Mouse (Mus musculus) heart, postnatal 0 days (tissue): ENCODE measurements around the gene Sec63. TPM values are rescaled to one million over a fixed set of nuclear protein-coding genes. Genes with fewer than 3 reads are reported as not detected.

Experiments
- ATAC-seq: fragments of 200-750 bp; cut with Nextera tagmentation; 2 replicates; pipeline ENCODE4 v1.8.0; 2017; ENCODE audit warnings: low read depth, moderate number of reproducible peaks, moderate library complexity; ENCODE audit not compliant: insufficient read depth
- DNase-seq: peaks from one replicate; pipeline ENCODE4 v3.0.0-alpha.2; 2016; ENCODE audit warnings: low spot score
- H3K27ac ChIP-seq: fragments of 300-500 bp; sonication (generic); 2 replicates; pipeline ENCODE4 v1.5.1; 2014; ENCODE audit warnings: low read depth, mild to moderate bottlenecking
- H3K27me3 ChIP-seq: fragments of 300-500 bp; sonication (generic); 2 replicates; pipeline ENCODE4 v1.6.1; 2014; ENCODE audit warnings: low read length, mixed read lengths; ENCODE audit not compliant: control insufficient read depth, insufficient read depth
- H3K36me3 ChIP-seq: fragments of 300-500 bp; sonication (generic); replicated peaks from 2 replicates; pipeline ENCODE4 v1.6.1; 2014; ENCODE audit warnings: low read length, mixed read lengths; ENCODE audit not compliant: control insufficient read depth, insufficient read depth
- H3K4me1 ChIP-seq: fragments of 300-500 bp; sonication (generic); 2 replicates; pipeline ENCODE4 v1.6.1; 2014; ENCODE audit warnings: antibody characterized with exemption; ENCODE audit not compliant: control insufficient read depth, insufficient read depth
- H3K4me2 ChIP-seq: fragments of 300-500 bp; sonication (generic); 2 replicates; pipeline ENCODE4 v1.6.1; 2014; ENCODE audit warnings: low read depth, mild to moderate bottlenecking, low read length, moderate library complexity
- H3K4me3 ChIP-seq: fragments of 300-500 bp; sonication (generic); 2 replicates; pipeline ENCODE4 v1.5.1; 2014; ENCODE audit warnings: low read depth, low read length
- H3K9ac ChIP-seq: fragments of 300-500 bp; sonication (generic); replicated peaks from 2 replicates; pipeline ENCODE4 v1.6.1; 2014; ENCODE audit warnings: low read depth, low read length, mixed read lengths
- H3K9me3 ChIP-seq: fragments of 300-500 bp; sonication (generic); replicated peaks from 2 replicates; pipeline ENCODE4 v1.6.1; 2016; ENCODE audit warnings: low read length; ENCODE audit not compliant: control insufficient read depth
- CTCF ChIP-seq: IDR thresholded peaks from 2 replicates; pipeline ENCODE4 v1.5.1; 2016; ENCODE audit warnings: antibody characterized with exemption, control low read depth, low read depth
- EP300 ChIP-seq: IDR thresholded peaks from 2 replicates; pipeline ENCODE4 v1.6.1; 2016; ENCODE audit warnings: antibody characterized with exemption, low read depth
- WGBS: fragments of 180-500 bp; shearing (Covaris S2); extraction: QIAGEN DNeasy Blood & Tissue Kit; methylation state at CpG from one replicate; pipeline ENCODE4 v1.1.7; 2014; 5-methylcytosine and 5-hydroxymethylcytosine counted together
- polyA plus RNA-seq: library from polyadenylated mRNA; unstranded; fragments of >200 nt; fragmentation: Nextera tagmentation; extraction: Ambion mirVana; gene quantifications from 2 replicates; pipeline ENCODE4 v1.2.1, GENCODE M21; 2015
- total RNA-seq: library from RNA; depleted of rRNA; stranded (reverse); fragments of >200 nt; gene quantifications from 2 replicates; pipeline ENCODE4 v1.2.3, GENCODE M21; 2014; ENCODE audit warnings: low replicate concordance

Gene Sec63
- total and polyA plus RNA-seq, 2 experiments from 2014 or later, result 11.0 to 15.5 TPM

- H3K27ac ChIP-seq, result no peak overlapping the region
- no peak for DNase-seq
- peak; percentile 45 for TF ChIP-seq CTCF
- no peak for TF ChIP-seq EP300
- H3K4me3 ChIP-seq, result no peak overlapping the region
- WGBS, result 40% methylated on average over 4 of the region's 4 CpGs
- ATAC-seq, result no peak
- no peak overlapping the region for H3K4me2 ChIP-seq
- H3K4me1 ChIP-seq, result no peaks in the 10 kb centered on the region
- no peaks in the 10 kb centered on the region for H3K27me3 ChIP-seq
- H3K36me3 ChIP-seq, result peaks cover 72% of the 10 kb centered on the region
- no peaks in the 10 kb centered on the region for H3K9me3 ChIP-seq
- no peak overlapping the region for H3K9ac ChIP-seq
Observed at GRCm38 (mm10) chr10:42832677-42833076, 71.4 kb downstream of the Sec63 start.

- H3K36me3 ChIP-seq, result peaks cover 59% of the 10 kb centered on the region
- H3K9ac ChIP-seq, result no peak overlapping the region
- TF ChIP-seq EP300, result no peak
- WGBS, result 82% methylated on average over 4 of the region's 4 CpGs
- no peak for ATAC-seq
- H3K4me2 ChIP-seq, result no peak overlapping the region
- no peak for DNase-seq
- no peak overlapping the region for H3K27ac ChIP-seq
- no peaks in the 10 kb centered on the region for H3K4me1 ChIP-seq
- no peaks in the 10 kb centered on the region for H3K9me3 ChIP-seq
- no peaks in the 10 kb centered on the region for H3K27me3 ChIP-seq
- no peak overlapping the region for H3K4me3 ChIP-seq
Observed at GRCm38 (mm10) chr10:42833871-42834727, 72.8 kb downstream of the Sec63 start.

GRCm38 (mm10) chr10:42838106-42838505 lies 76.8 kb downstream of the Sec63 start:
- DNase-seq, result no peak
- H3K27ac ChIP-seq, result no peak overlapping the region
- H3K27me3 ChIP-seq, result no peaks in the 10 kb centered on the region
- TF ChIP-seq CTCF (no peak), EP300 (no peak)
- no peaks in the 10 kb centered on the region for H3K4me1 ChIP-seq
- H3K36me3 ChIP-seq, result peaks cover 29% of the 10 kb centered on the region
- no peak overlapping the region for H3K4me3 ChIP-seq
- no peaks in the 10 kb centered on the region for H3K9me3 ChIP-seq
- WGBS, result 84% methylated on average over 4 of the region's 4 CpGs
- no peak overlapping the region for H3K9ac ChIP-seq
- H3K4me2 ChIP-seq, result no peak overlapping the region
- no peak for ATAC-seq

- H3K4me2 ChIP-seq, result no peak overlapping the region
- 85% methylated on average over 2 of the region's 2 CpGs for WGBS
- no peak for ATAC-seq
- H3K4me3 ChIP-seq, result no peak overlapping the region
- no peak overlapping the region for H3K27ac ChIP-seq
- TF ChIP-seq CTCF (no peak), EP300 (no peak)
- H3K27me3 ChIP-seq, result no peaks in the 10 kb centered on the region
- H3K9me3 ChIP-seq, result no peaks in the 10 kb centered on the region
- H3K9ac ChIP-seq, result no peak overlapping the region
- peaks cover 24% of the 10 kb centered on the region for H3K36me3 ChIP-seq
- no peaks in the 10 kb centered on the region for H3K4me1 ChIP-seq
- DNase-seq, result no peak
Observed at GRCm38 (mm10) chr10:42838736-42839135, 77.4 kb downstream of the Sec63 start.

GRCm38 (mm10) chr10:42840036-42840435 lies 78.7 kb downstream of the Sec63 start:
- DNase-seq (no peak), ATAC-seq (no peak)
- Histone ChIP-seq H3K27ac (no peak overlapping the region), H3K27me3 (no peaks in the 10 kb centered on the region), H3K9me3 (no peaks in the 10 kb centered on the region), H3K4me1 (no peaks in the 10 kb centered on the region), H3K36me3 (peaks cover 11% of the 10 kb centered on the region), H3K4me3 (no peak overlapping the region), H3K4me2 (no peak overlapping the region), H3K9ac (no peak overlapping the region)
- TF ChIP-seq EP300 (no peak), CTCF (no peak)
- 93% methylated on average over 11 of the region's 11 CpGs for WGBS
